ENCODE assay signal across 17 mouse cellular contexts in genomic region chr2:32502843-32503242, GRCm38 (mm10). TPM values are rescaled to one million over a fixed set of nuclear protein-coding genes. Genes with fewer than 3 reads are reported as not detected.
A peak's percentile ranks its signal among the peaks of the same experiment; 100 is the strongest.
DNase-seq lines count a peak whose midpoint lies in the region; ATAC-seq and TF ChIP-seq lines count a peak whose summit lies in the region.
"Had no signal": no experiment of that assay in that cellular context is flagged by ENCODE, and none has a peak within 500 bp of the region (broad histone marks: within the 10 kb centered on the region; RNA-seq: fewer than 3 reads in every experiment).

No protein-coding gene starts in this region.

- no peak for TF ChIP-seq POLR2A in myocyte (IDR thresholded peaks at IDR 0.05; ENCODE audit: insufficient read length, low read depth)

- H3K27ac ChIP-seq in kidney, postnatal 0 days: peak overlapping the region; percentile 54; the same call in 1 of the 2 replicates
- H3K27ac ChIP-seq in embryonic facial prominence, embryonic 15.5 days (replicated peaks): peak overlapping the region; percentile 34; the same call in 1 of the 2 replicates
- H3K27ac ChIP-seq: hindbrain, embryonic 10.5 days; layer of hippocampus, adult 2 months; limb, embryonic 15.5 days; midbrain, embryonic 12.5 days had no signal

- H3K4me1 ChIP-seq in kidney, postnatal 0 days (replicated peaks; ENCODE audit: insufficient read depth, low read length): 0 out of 2 replicates have a peak, but pooled peaks cover 8% of the 10 kb centered on the region
- H3K4me1 ChIP-seq in embryonic facial prominence, embryonic 15.5 days: no peaks in the 10 kb centered on the region
- H3K4me1 ChIP-seq: limb, embryonic 15.5 days; midbrain, embryonic 12.5 days had no signal

- no peak for DNase-seq in kidney, postnatal 0 days (ENCODE audit: low spot score)
- DNase-seq in kidney, postnatal 14 days: no peak
- DNase-seq in 416B (ENCODE audit: low read depth) (peak; percentile 77), liver (no peak)
- DNase-seq in B cell, adult 2 months: no peak
- DNase-seq: cerebellum, postnatal 10 days; kidney, adult 9 months; lung, embryonic 14.5 days; retina, postnatal 1 day; thymus, postnatal 4 days had no signal

- no peak overlapping the region for H3K9ac ChIP-seq in kidney, postnatal 0 days (ENCODE audit: low read depth, low read length)
- no peak overlapping the region for H3K9ac ChIP-seq in embryonic facial prominence, embryonic 15.5 days
- H3K9ac ChIP-seq: limb, embryonic 15.5 days; lung, embryonic 14.5 days; midbrain, embryonic 12.5 days had no signal

- no peak overlapping the region for H3K4me2 ChIP-seq in kidney, postnatal 0 days (ENCODE audit: low read length)
- H3K4me2 ChIP-seq in embryonic facial prominence, embryonic 15.5 days (replicated peaks): no peak overlapping the region
- peak overlapping the region; percentile 69 for H3K4me2 ChIP-seq in myocyte (ENCODE audit: low read depth)
- H3K4me2 ChIP-seq: limb, embryonic 15.5 days; lung, embryonic 14.5 days; midbrain, embryonic 12.5 days had no signal

- no peaks in the 10 kb centered on the region for H3K36me3 ChIP-seq in kidney, postnatal 0 days (ENCODE audit: insufficient read depth, low read length)
- no peaks in the 10 kb centered on the region for H3K36me3 ChIP-seq in embryonic facial prominence, embryonic 15.5 days
- no peaks in the 10 kb centered on the region for H3K36me3 ChIP-seq in myocyte (ENCODE audit: control insufficient read depth, insufficient read depth)
- H3K36me3 ChIP-seq: hindbrain, embryonic 10.5 days; limb, embryonic 15.5 days; midbrain, embryonic 12.5 days had no signal

- 87% methylated on average over 12 of the region's 12 CpGs for WGBS in kidney, postnatal 0 days
- 76% methylated on average over 12 of the region's 12 CpGs for WGBS in embryonic facial prominence, embryonic 15.5 days

- no peak overlapping the region for H3K4me3 ChIP-seq in kidney, postnatal 0 days (replicated peaks; ENCODE audit: low read depth, low read length)
- no peak overlapping the region for H3K4me3 ChIP-seq in embryonic facial prominence, embryonic 15.5 days (replicated peaks)
- no peak overlapping the region for H3K4me3 ChIP-seq in myocyte
- H3K4me3 ChIP-seq: hindbrain, embryonic 10.5 days; layer of hippocampus, adult 2 months; limb, embryonic 15.5 days; midbrain, embryonic 12.5 days had no signal

- no peak overlapping the region for H3ac ChIP-seq in myocyte (ENCODE audit: control insufficient read depth, insufficient read length)

- H3K27me3 ChIP-seq in kidney, postnatal 0 days (ENCODE audit: insufficient read depth, low read length): no peaks in the 10 kb centered on the region
- H3K27me3 ChIP-seq in embryonic facial prominence, embryonic 15.5 days: no peaks in the 10 kb centered on the region
- no peaks in the 10 kb centered on the region for H3K27me3 ChIP-seq in myocyte (ENCODE audit: control insufficient read depth, insufficient read depth, insufficient read length)
- H3K27me3 ChIP-seq: limb, embryonic 15.5 days had no signal

- TF ChIP-seq CTCF in kidney, postnatal 0 days (IDR thresholded peaks at IDR 0.05; ENCODE audit: low read depth): no peak

- H3K79me2 ChIP-seq in myocyte (ENCODE audit: control insufficient read depth, insufficient read depth): no peaks in the 10 kb centered on the region

- no peaks in the 10 kb centered on the region for H3K9me3 ChIP-seq in kidney, postnatal 0 days (replicated peaks; ENCODE audit: low read length)
- H3K9me3 ChIP-seq in embryonic facial prominence, embryonic 15.5 days (replicated peaks): no peaks in the 10 kb centered on the region
- H3K9me3 ChIP-seq: limb, embryonic 15.5 days; midbrain, embryonic 12.5 days had no signal

- no peak for ATAC-seq in kidney, postnatal 0 days (replicated peaks; ENCODE audit: low FRiP score, low read depth)
- ATAC-seq in embryonic facial prominence, embryonic 15.5 days (ENCODE audit: insufficient number of reproducible peaks, low FRiP score, low TSS enrichment, low read depth): no peak
- ATAC-seq: activated CD4-positive, CD25-positive, alpha-beta regulatory T cell, adult 4 months had no signal

TF ChIP-seq in myocyte, 11 proteins besides CTCF, POLR2A, EP300 and RAD21:
- TF ChIP-seq TCF3 (IDR thresholded peaks at IDR 0.05; ENCODE audit: insufficient read length, low read depth): no peak
- no peak for TF ChIP-seq MYOD1 (IDR thresholded peaks at IDR 0.05; ENCODE audit: control insufficient read depth in 1 of 3, insufficient read length in 2 of 3, low read depth in 2 of 3)
- no peak for TF ChIP-seq POLR2AphosphoS2 (IDR thresholded peaks at IDR 0.05; ENCODE audit: insufficient read length, low read depth)
- no peak for TF ChIP-seq REST (IDR thresholded peaks at IDR 0.05; ENCODE audit: insufficient read depth, insufficient read length)
- TF ChIP-seq SRF (IDR thresholded peaks at IDR 0.05; ENCODE audit: control insufficient read depth, insufficient read length, low read depth): no peak
- TF ChIP-seq MAX (IDR thresholded peaks at IDR 0.05; ENCODE audit: low read depth): no peak
- no peak for TF ChIP-seq TCF12 (IDR thresholded peaks at IDR 0.05; ENCODE audit: insufficient read depth, poor library complexity, severe bottlenecking)
- TF ChIP-seq CEBPB (IDR thresholded peaks at IDR 0.05; ENCODE audit: insufficient read depth, poor library complexity, severe bottlenecking): no peak
- TF ChIP-seq USF1 (IDR thresholded peaks at IDR 0.05; ENCODE audit: low read depth): no peak
- no peak for TF ChIP-seq E2F4 (IDR thresholded peaks at IDR 0.05; ENCODE audit: insufficient read depth)
- TF ChIP-seq MYOG (IDR thresholded peaks at IDR 0.05; ENCODE audit: control insufficient read depth in 1 of 3, insufficient read depth in 1 of 3, insufficient read length in 2 of 3, low read depth in 2 of 3): no peak

RNA-seq across cellular contexts. Expression of gene Fam102a, which starts 32.3 kb away (rescaled TPM):
- polyA plus RNA-seq in kidney, postnatal 0 days (2015; fragmentation: Nextera tagmentation; extraction: Ambion mirVana): 13.9 and 16.9 TPM in 2 replicates
- polyA plus RNA-seq in embryonic facial prominence, embryonic 15.5 days (2015; fragmentation: Nextera tagmentation; extraction: Ambion mirVana): 19.5 and 21.0 TPM in 2 replicates
- polyA plus RNA-seq in myocyte (2012; fragmentation: generic; extraction: Trizol): 1.7 TPM

RNA-seq across cellular contexts. Expression of gene Slc25a25, which starts 51.6 kb away (rescaled TPM):
- polyA plus RNA-seq in kidney, postnatal 0 days (2015; fragmentation: Nextera tagmentation; extraction: Ambion mirVana): 15.0 and 16.9 TPM in 2 replicates
- polyA plus RNA-seq in embryonic facial prominence, embryonic 15.5 days (2015; fragmentation: Nextera tagmentation; extraction: Ambion mirVana): 20.8 and 22.1 TPM in 2 replicates
- polyA plus RNA-seq in myocyte (2012; fragmentation: generic; extraction: Trizol): 9.5 TPM

RNA-seq across cellular contexts. Expression of gene Naif1, which starts 52.6 kb away (rescaled TPM):
- 4.7 TPM in 2 replicates for polyA plus RNA-seq in kidney, postnatal 0 days (2015; fragmentation: Nextera tagmentation; extraction: Ambion mirVana)
- polyA plus RNA-seq in embryonic facial prominence, embryonic 15.5 days (2015; fragmentation: Nextera tagmentation; extraction: Ambion mirVana): 6.2 and 6.5 TPM in 2 replicates
- polyA plus RNA-seq in myocyte (2012; fragmentation: generic; extraction: Trizol): 3.0 TPM
